Mouse (Mus musculus) embryonic facial prominence, embryonic 13.5 days (tissue): ENCODE data around the gene Zfp276. TPM values are rescaled to one million over a fixed set of nuclear protein-coding genes. Genes with fewer than 3 reads are reported as not detected.

Source experiments
- ATAC-seq: fragments of 200-750 bp; cut with Nextera tagmentation; 2 replicates; pipeline ENCODE4 v1.8.0; 2017; ENCODE audit warnings: low read depth; ENCODE audit not compliant: insufficient number of reproducible peaks, insufficient read depth, low FRiP score, low TSS enrichment
- H3K27ac ChIP-seq: fragments of 300-500 bp; sonication (generic); 2 replicates; pipeline ENCODE4 v1.5.1; 2015; ENCODE audit warnings: moderate library complexity, mild to moderate bottlenecking, inconsistent platforms
- H3K27me3 ChIP-seq: fragments of 300-500 bp; sonication (generic); 2 replicates; pipeline ENCODE4 v1.6.1; 2015; ENCODE audit warnings: mild to moderate bottlenecking, inconsistent platforms
- H3K36me3 ChIP-seq: fragments of 300-500 bp; sonication (generic); 2 replicates; pipeline ENCODE4 v1.6.1; 2015; ENCODE audit warnings: mild to moderate bottlenecking, inconsistent platforms
- H3K4me1 ChIP-seq: fragments of 300-500 bp; sonication (generic); 2 replicates; pipeline ENCODE4 v1.6.1; 2015; ENCODE audit warnings: inconsistent platforms
- H3K4me2 ChIP-seq: fragments of 300-500 bp; sonication (generic); 2 replicates; pipeline ENCODE4 v1.6.1; 2015; ENCODE audit warnings: moderate library complexity, mild to moderate bottlenecking, inconsistent platforms
- H3K4me3 ChIP-seq: fragments of 300-500 bp; sonication (generic); 2 replicates; pipeline ENCODE4 v1.5.1; 2015; ENCODE audit warnings: mild to moderate bottlenecking, inconsistent platforms
- H3K9ac ChIP-seq: fragments of 300-500 bp; sonication (generic); 2 replicates; pipeline ENCODE4 v1.6.1; 2015; ENCODE audit warnings: mild to moderate bottlenecking, inconsistent platforms
- H3K9me3 ChIP-seq: fragments of 300-500 bp; sonication (generic); 2 replicates; pipeline ENCODE4 v1.6.1; 2016; ENCODE audit warnings: inconsistent platforms
- WGBS: fragments of 180-500 bp; shearing (Covaris S2); methylation state at CpG from one replicate; pipeline ENCODE4 v1.1.7; 2015; ENCODE audit warnings: mixed read lengths; 5-methylcytosine and 5-hydroxymethylcytosine counted together
- polyA plus RNA-seq: library from polyadenylated mRNA; unstranded; fragments of >200 nt; fragmentation: Nextera tagmentation; extraction: Ambion mirVana; gene quantifications from 2 replicates; pipeline ENCODE4 v1.2.1, GENCODE M21; 2015

The Zfp276 gene
- polyA plus RNA-seq, 1 experiment from 2014 or later: 29.3 TPM

- H3K9ac ChIP-seq: no peak overlapping the region
- H3K9me3 ChIP-seq: no peaks in the 10 kb centered on the region
- H3K36me3 ChIP-seq: peaks cover 56% of the 10 kb centered on the region
Observed at GRCm38 (mm10) chr8:123298301-123298700, 44.3 kb downstream of the Zfp276 start.

GRCm38 (mm10) chr8:123308738-123309137, 54.7 kb downstream of the Zfp276 start:
- Histone ChIP-seq H3K27me3 (no peaks in the 10 kb centered on the region), H3K4me1 (no peaks in the 10 kb centered on the region), H3K36me3 (peaks cover 51% of the 10 kb centered on the region), H3K4me3 (no peak overlapping the region), H3K9ac (no peak overlapping the region), H3K9me3 (no peaks in the 10 kb centered on the region), H3K4me2 (no peak overlapping the region), H3K27ac (no peak overlapping the region)
- WGBS: 70% methylated on average over 4 of the region's 4 CpGs
- ATAC-seq: no peak

More at GRCm38 (mm10) chr8:123298301-123298700, 44.3 kb downstream of the Zfp276 start:
- Histone ChIP-seq H3K4me3 (no peak overlapping the region), H3K27ac (no peak overlapping the region), H3K4me1 (no peaks in the 10 kb centered on the region), H3K4me2 (no peak overlapping the region), H3K27me3 (no peaks in the 10 kb centered on the region)
- 91% methylated on average over 11 of the region's 11 CpGs for WGBS
- ATAC-seq: no peak

GRCm38 (mm10) chr8:123317781-123318466, 63.9 kb downstream of the Zfp276 start:
- Histone ChIP-seq H3K36me3 (0 out of 2 replicates have a peak, but pooled peaks cover 3% of the 10 kb centered on the region), H3K9ac (peak overlapping the region; percentile 79), H3K4me1 (peaks cover 17% of the 10 kb centered on the region), H3K27ac (no peak overlapping the region), H3K9me3 (no peaks in the 10 kb centered on the region), H3K4me3 (peak overlapping the region; percentile 67), H3K4me2 (peak overlapping the region; percentile 89), H3K27me3 (no peaks in the 10 kb centered on the region)
- peak; percentile 60 for ATAC-seq
- WGBS: 5% methylated on average over 21 of the region's 21 CpGs

- H3K36me3 ChIP-seq: 0 out of 2 replicates have a peak, but pooled peaks cover 3% of the 10 kb centered on the region
- H3K27me3 ChIP-seq: no peaks in the 10 kb centered on the region
- H3K4me3 ChIP-seq: peak within 1 kb of the TSS; percentile 67
- peak within 1 kb of the TSS; percentile 79 for H3K9ac ChIP-seq
- WGBS: under 1% methylated on average over 24 of the region's 24 CpGs
- peaks cover 17% of the 10 kb centered on the region for H3K4me1 ChIP-seq
- H3K4me2 ChIP-seq: peak within 1 kb of the TSS; percentile 89
- H3K27ac ChIP-seq: no peak within 1 kb of the TSS
- peak; percentile 97 for ATAC-seq
- no peaks in the 10 kb centered on the region for H3K9me3 ChIP-seq
Observed at GRCm38 (mm10) chr8:123318467-123318911, 64.5 kb downstream of the Zfp276 start, which contains the start of gene Fanca. Gene Fanca (minus strand): TSS chr8:123318576.

Other genes starting within 250 kb of the Zfp276 start
- 40.9 and 44.1 TPM in 2 replicates for gene Ankrd11, start 211.9 kb upstream of the Zfp276 start, polyA plus RNA-seq
- gene Spg7, start 191.3 kb upstream of the Zfp276 start, polyA plus RNA-seq: 47.9 and 49.8 TPM in 2 replicates
- gene Rpl13, start 151.8 kb upstream of the Zfp276 start, polyA plus RNA-seq: 1,270 and 1,597 TPM in 2 replicates
- 1.6 and 2.6 TPM in 2 replicates for gene Cpne7, start 136.8 kb upstream of the Zfp276 start, polyA plus RNA-seq
- 29.4 and 37.6 TPM in 2 replicates for gene Sult5a1, start 95.9 kb upstream of the Zfp276 start, polyA plus RNA-seq
- gene Dpep1, start 68.0 kb upstream of the Zfp276 start, polyA plus RNA-seq: 2.4 and 4.1 TPM in 2 replicates
- gene Chmp1a, start 41.4 kb upstream of the Zfp276 start, polyA plus RNA-seq: 153 and 164 TPM in 2 replicates
- gene Spata33, start 41.4 kb upstream of the Zfp276 start, polyA plus RNA-seq: 5.8 and 5.9 TPM in 2 replicates
- 39.5 and 44.3 TPM in 2 replicates for gene Cdk10, start 29.4 kb upstream of the Zfp276 start, polyA plus RNA-seq
- 4.6 and 5.1 TPM in 2 replicates for gene Spata2l, start 18.0 kb upstream of the Zfp276 start, polyA plus RNA-seq
- gene Vps9d1, start 153 bp downstream of the Zfp276 start, polyA plus RNA-seq: 32.6 and 33.3 TPM in 2 replicates
- 27.2 and 28.8 TPM in 2 replicates for gene Fanca, start 64.4 kb downstream of the Zfp276 start, polyA plus RNA-seq
- gene Spire2, start 78.5 kb downstream of the Zfp276 start, polyA plus RNA-seq: 1.9 and 2.2 TPM in 2 replicates
- 148 and 162 TPM in 2 replicates for gene Tcf25, start 119.6 kb downstream of the Zfp276 start, polyA plus RNA-seq
- gene Mc1r, start 152.9 kb downstream of the Zfp276 start, polyA plus RNA-seq: 0.14 and 0.17 TPM in 2 replicates
- 40.1 and 47.9 TPM in 2 replicates for gene Tubb3, start 157.2 kb downstream of the Zfp276 start, polyA plus RNA-seq
- 38.3 and 43.2 TPM in 2 replicates for gene Def8, start 169.3 kb downstream of the Zfp276 start, polyA plus RNA-seq
- gene Afg3l1, start 223.7 kb downstream of the Zfp276 start, polyA plus RNA-seq: 52.8 and 54.4 TPM in 2 replicates